Mouse (Mus musculus): ENCODE measurements around the gene Mmp12.
"Not testable (repeated sequence)": the region's sequence is repeated elsewhere in the genome, so short reads cannot be mapped to it uniquely, and the experiment has no call there.

The Mmp12 gene

DNA sequence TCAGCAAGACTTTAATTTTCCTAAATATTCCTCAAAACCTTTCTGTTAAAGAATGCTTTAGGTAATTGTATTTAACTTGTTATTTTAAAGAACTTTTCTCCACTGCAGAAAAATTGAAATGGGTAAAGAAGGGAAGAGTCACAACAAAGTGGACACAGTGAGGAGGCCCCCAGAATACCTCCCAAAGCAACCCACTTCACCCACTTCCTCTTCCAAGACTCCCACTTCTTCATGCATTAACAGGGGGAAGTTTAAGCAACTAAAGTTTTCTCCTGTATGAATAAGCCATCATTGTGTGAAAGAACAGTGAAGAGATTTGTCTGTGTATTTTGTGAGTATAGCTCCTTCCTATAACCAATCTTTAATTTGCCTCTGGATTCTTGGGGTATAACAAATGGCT lies at the start of gene Mmp12:
Gene Mmp12, plus strand, starts transcription at position 275 of the 400 bp plus-strand sequence.
- no peak for DNase-seq (ENCODE audit: low spot score in 2 of 2)

DNA sequence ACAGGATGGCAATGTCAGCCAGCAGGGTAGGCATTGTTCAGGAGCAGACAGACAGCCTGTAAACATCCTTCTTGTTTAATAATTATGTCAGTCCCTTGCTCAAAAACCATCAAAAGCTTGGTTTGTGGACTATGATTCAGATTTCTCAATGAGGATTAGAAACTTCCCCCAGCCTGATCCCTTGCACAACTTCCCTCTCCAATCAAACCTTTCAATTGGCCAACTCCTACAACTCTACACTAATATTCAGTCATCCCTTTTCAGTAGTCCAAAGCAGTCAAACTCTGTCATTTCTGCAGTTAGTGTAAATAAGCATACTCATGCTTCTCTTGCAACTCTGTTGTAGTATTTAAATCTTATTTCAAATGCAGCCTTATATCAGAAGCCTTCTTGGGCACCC lies 12.3 kb upstream of the Mmp12 start:
- no peak for DNase-seq (ENCODE audit: low spot score in 2 of 2)

- no peak for DNase-seq (ENCODE audit: low spot score in 2 of 2)
Observed at GRCm38 (mm10) chr9:7335766-7336680, 8.2 kb upstream of the Mmp12 start.

- no peak for DNase-seq (ENCODE audit: low spot score in 2 of 2)
Observed at GRCm38 (mm10) chr9:7336740-7337483, 7.3 kb upstream of the Mmp12 start.

- no peak for DNase-seq (ENCODE audit: low spot score in 2 of 2)
Observed at GRCm38 (mm10) chr9:7345513-7345912, 1.3 kb downstream of the Mmp12 start.

GRCm38 (mm10) chr9:7354535-7354934 lies 10.4 kb downstream of the Mmp12 start:
- no peak for DNase-seq (ENCODE audit: low spot score in 2 of 2)

GRCm38 (mm10) chr9:7387947-7388346 lies 43.8 kb downstream of the Mmp12 start, which contains the start of gene Mmp1b:
Mmp1b (minus strand) TSS chr9:7388047.
- no peak for DNase-seq (ENCODE audit: low spot score in 2 of 2)

DNA sequence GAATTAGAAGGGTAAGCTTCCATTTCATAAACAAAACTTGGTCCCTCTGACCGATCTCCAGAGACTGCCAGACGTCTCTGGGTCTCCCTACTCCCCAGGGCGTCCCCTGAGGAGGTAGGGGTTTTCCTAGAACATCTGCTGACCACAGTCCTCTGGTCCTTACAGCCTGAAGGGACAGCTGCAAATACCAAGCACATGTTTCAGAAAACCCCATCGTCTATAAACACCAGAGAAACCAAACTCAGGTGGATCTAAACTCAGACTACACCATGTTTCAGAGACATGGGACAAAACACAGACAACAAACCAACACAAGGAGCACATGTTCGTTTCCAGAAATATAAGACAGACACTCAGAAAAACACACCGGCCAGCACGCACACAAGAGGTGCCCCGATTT lies 52.4 kb downstream of the Mmp12 start:
- DNase-seq (ENCODE audit: low spot score in 2 of 2) = not testable (repeated sequence)
